Mouse (Mus musculus) right cerebral cortex, postnatal 25 days (tissue): Measurements from ENCODE around the gene Gm10681.
A peak's percentile ranks its signal among the peaks of the same experiment; 100 is the strongest.
"Not testable (repeated sequence)": the region's sequence is repeated elsewhere in the genome, so short reads cannot be mapped to it uniquely, and the experiment has no call there.

Experiments used
- DNase-seq: peaks from one replicate; pipeline ENCODE4 v3.0.0; 2022

The Gm10681 gene

GRCm38 (mm10) chr3:98588707-98589106 lies at the start of gene Gm10681:
Gm10681 (minus strand) TSS chr3:98588807.
- no peak for DNase-seq

DNA sequence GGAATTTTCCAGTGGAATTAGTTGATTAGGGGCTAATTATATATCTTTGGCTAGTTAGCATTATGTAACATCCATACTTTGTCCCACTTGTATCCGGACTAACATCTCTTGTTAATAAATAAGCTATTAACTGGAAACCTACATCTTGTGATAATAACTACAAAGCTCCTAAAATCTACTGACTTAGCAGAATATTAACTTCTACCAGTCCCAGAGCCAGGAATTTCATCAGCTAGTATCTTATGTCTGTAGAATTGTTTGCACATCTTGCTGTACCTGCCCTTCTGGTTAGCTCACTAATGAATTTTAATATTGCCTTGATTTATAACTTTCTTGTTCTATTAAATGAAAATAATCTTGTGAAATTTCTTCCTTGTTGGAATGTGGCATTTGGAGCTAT lies 46.5 kb upstream of the Gm10681 start:
- DNase-seq = no peak

- DNase-seq = no peak
Observed at GRCm38 (mm10) chr3:98630152-98630551, 41.5 kb upstream of the Gm10681 start, which contains the start of gene Hsd3b5. Hsd3b5 (minus strand) TSS chr3:98630252.

DNA sequence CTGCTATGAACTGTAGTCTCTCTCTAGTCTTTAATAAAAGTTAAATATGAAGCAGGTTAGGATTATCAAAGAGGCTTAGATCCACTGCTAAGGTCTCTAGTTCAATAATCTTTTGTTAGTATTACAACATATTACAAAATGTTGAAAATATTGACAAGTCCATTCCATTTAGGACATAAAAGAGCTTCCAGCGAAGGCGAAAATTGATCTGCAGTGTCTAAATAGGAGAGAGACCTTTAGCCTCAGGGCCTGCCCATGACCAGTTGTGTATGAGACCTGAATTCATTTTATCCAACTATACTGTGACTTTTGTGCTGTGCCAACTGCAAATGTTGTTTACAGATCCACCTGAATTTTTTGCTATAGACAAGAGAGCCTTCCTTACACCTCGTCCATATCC lies 41.0 kb upstream of the Gm10681 start:
- no peak for DNase-seq

GRCm38 (mm10) chr3:98616786-98617185 lies 28.2 kb upstream of the Gm10681 start:
- not testable (repeated sequence) for DNase-seq

DNA sequence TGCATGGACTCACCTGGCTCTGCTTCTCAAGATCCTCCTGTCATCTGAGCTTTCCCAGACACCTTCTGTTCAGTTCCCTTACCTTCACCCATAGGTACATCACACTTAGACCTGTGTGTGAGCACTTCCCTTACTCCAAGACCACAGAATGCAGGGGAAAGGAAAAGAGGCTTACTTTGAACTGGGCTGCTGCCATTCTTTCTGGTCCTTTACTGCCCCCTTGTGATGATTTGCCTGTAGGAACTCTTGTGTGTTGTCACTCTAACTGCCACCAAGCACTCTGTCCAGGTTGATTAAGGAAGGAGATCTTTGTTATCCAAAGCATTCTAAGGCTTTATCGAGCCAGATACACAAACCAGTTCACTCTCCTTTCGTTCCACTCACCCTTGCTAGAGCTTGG lies 27.6 kb upstream of the Gm10681 start:
- not testable (repeated sequence) for DNase-seq

- not testable (repeated sequence) for DNase-seq
Observed at GRCm38 (mm10) chr3:98614406-98614927, 25.9 kb upstream of the Gm10681 start.

- DNase-seq = no peak
Observed at GRCm38 (mm10) chr3:98613963-98614362, 25.4 kb upstream of the Gm10681 start.

- not testable (repeated sequence) for DNase-seq
Observed at GRCm38 (mm10) chr3:98613540-98613939, 24.9 kb upstream of the Gm10681 start.

DNA sequence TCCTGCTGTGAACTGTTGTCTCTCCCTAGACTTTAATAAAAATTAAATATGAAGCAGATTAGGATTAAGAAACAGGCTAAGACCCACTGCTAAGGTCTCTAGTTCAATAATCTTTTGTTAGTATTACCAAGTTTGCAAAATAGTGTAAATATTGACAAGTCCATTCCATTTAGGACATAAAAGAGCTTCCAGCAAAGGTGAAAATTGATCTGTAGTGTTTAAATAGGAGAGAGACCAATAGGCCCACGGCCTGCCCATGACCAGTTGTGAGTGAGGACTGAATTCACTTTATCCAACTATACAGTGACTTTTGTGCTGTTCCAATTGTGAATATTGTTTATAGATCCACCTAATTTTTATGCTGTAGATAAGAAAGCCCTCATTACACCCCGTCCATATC lies 886 bp downstream of the Gm10681 start:
- DNase-seq = no peak

DNA sequence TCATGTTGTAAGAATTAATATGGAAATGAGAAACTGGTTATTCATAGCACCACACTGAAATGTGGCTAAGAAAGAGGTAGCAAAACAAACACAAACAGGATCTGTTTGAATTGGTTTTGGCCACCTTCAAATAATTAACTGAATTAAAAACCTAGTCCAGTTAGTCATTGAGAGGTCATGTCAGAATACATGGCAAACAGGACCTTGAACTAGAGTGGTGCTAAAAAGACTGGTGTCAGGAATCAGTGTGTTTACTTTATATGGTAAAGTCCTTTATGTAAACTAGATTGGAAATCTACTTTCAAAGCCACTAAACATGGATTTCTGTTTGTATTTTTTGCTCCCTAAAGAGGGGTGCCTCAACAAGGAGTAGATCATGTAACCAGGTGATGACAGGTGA lies 6.0 kb downstream of the Gm10681 start:
- DNase-seq = not testable (repeated sequence)

GRCm38 (mm10) chr3:98582202-98582601 lies 6.4 kb downstream of the Gm10681 start:
- not testable (repeated sequence) for DNase-seq

DNA sequence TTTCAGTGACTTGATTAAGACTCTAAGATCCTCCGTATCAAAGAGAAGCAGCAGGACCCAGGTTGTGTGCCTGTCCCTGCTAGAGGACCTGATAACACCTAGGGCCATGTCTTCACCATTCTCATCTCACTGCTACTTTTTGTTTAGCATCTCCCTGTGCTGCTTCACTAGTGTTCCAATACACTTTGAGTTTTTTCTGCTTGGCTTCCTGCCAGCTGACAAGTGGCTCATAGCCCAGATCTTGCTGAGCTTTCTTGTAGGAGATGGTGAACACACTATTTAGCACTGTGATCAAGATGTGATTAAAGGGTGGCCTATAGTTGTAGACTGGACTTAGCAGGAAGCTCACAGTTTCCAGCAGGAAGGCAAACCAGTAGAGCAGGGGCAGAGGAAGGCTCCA lies 7.6 kb downstream of the Gm10681 start:
- peak; percentile 58 for DNase-seq

- DNase-seq = not testable (repeated sequence)
Observed at GRCm38 (mm10) chr3:98567717-98568116, 20.9 kb downstream of the Gm10681 start.

GRCm38 (mm10) chr3:98564894-98565293 lies 23.7 kb downstream of the Gm10681 start:
- DNase-seq = not testable (repeated sequence)

GRCm38 (mm10) chr3:98563831-98564230 lies 24.8 kb downstream of the Gm10681 start:
- not testable (repeated sequence) for DNase-seq

DNA sequence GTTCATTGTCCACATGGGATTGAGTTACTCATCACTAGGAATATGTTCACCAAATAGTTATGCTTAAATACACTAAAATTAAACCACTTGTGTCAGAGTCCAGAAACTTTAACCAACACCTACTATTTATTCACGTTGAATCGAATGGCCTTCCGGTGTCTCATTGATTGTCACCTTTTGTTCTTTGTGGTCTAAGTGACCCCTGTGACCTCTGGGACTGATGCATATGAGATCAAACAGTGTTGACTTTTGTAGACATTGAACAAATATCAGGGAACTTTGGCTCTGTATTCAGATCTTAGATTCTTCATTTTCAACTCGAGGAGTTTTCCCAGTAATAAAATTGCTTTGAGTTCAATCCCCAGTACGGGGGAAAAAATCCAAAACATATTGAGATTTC lies 27.9 kb downstream of the Gm10681 start:
- DNase-seq = not testable (repeated sequence)

DNA sequence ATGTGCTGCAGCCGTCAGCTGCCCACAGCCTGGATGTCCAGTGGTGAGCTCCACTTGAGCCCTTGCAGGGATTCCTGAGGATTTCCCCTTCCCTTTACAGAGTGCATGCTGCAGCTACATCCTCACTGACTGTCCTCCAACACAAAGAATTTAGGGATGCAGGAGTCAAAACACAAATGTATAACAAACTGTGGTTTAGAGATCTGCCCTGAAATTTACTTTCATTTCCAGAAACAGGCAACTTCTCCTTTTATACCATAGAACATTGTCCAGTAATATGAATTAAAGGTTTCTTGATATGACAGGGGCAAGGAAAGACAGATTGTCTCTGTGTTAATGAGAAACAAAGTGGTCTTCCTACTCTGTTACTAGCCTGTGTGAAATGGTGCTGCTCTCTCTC lies 37.8 kb downstream of the Gm10681 start:
- DNase-seq = not testable (repeated sequence)

DNA sequence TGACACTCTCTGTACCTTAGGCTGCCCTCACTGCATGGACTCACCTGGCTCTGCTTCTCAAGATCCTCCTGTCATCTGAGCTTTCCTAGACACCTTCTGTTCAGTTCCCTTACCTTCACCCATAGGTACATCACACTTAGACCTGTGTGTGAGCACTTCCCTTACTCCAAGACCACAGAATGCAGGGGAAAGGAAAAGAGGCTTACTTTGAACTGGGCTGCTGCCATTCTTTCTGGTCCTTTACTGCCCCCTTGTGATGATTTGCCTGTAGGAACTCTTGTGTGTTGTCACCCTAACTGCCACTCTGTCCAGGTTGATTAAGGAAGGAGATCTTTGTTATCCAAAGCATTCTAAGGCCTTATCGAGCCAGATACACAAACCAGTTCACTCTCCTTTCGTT lies 38.4 kb downstream of the Gm10681 start:
- DNase-seq = not testable (repeated sequence)

- DNase-seq = not testable (repeated sequence)
Observed at GRCm38 (mm10) chr3:98548495-98548894, 40.1 kb downstream of the Gm10681 start.

DNA sequence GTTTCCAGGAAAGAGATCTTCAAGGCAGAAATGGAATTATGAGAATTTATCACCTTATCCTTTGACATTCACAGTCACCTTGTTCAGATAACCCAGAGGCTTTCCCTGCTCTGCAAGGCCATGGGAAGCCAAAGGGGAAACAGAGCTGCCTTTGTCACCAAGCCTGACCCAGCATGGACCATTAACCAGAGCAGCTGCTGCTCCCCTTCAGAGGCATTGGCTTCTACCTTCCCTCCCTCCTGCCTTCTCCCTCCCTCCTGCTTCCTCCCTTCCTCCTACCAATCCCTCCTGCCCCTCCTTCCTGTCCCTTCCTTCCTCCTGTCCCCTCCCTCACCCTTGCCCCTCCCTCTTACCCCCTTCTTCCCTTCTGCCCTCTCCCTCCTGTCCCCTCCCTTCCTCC lies 41.0 kb downstream of the Gm10681 start:
- DNase-seq = not testable (repeated sequence)

- DNase-seq = not testable (repeated sequence)
Observed at GRCm38 (mm10) chr3:98524978-98525377, 63.6 kb downstream of the Gm10681 start.

GRCm38 (mm10) chr3:98524552-98524951 lies 64.1 kb downstream of the Gm10681 start:
- DNase-seq = not testable (repeated sequence)

DNA sequence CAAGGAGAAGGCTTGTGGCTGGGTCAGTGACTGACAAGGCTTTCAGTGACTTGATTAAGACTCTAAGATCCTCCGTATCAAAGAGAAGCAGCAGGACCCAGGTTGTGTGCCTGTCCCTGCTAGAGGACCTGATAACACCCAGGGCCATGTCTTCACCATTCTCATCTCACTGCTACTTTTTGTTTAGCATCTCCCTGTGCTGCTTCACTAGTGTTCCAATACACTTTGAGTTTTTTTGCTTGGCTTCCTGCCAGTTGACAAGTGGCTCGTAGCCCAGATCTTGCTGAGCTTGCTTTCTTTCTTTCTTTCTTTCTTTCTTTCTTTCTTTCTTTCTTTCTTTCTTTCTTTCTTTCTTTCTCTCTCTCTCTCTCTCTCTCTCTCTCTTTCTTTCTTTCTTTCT lies 65.8 kb downstream of the Gm10681 start:
- not testable (repeated sequence) for DNase-seq

DNA sequence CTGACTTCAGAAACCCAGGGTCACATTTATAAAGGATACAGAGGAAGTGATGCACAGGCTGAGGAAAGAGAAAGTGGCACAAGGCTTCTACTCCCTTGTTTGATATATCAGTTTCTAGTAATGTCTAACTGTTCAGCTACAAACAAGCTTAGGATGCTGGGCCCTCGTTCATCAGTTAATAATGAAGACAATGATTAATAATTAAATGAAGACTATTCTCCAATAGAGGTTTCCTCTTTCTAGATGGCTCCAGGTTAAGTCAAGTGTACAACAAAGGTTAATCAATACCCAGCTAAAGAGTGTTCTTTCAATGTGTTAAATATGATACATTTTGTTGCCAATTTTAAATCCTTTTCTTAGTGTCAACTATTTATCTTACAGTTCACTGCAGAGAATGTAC lies 78.2 kb downstream of the Gm10681 start, which contains the start of gene Hsd3b4:
Gene Hsd3b4, minus strand, starts transcription at position 101 of the 400 bp plus-strand sequence.
- DNase-seq = not testable (repeated sequence)
